8 mouse cellular contexts compared by ENCODE assay signal in genomic region chr13:52651383-52652252, GRCm38 (mm10).
DNase-seq lines count a peak whose midpoint lies in the region.

No protein-coding gene starts in this region.

- peak; percentile 52 to 93 for DNase-seq in frontal cortex, adult 2 months (ENCODE audit: extremely low spot score in 1 of 2, low spot score in 1 of 2)
- no peak for DNase-seq in frontal cortex, postnatal 14 days (ENCODE audit: low spot score in 2 of 2)
- peak; percentile 62 for DNase-seq in A20 (ENCODE audit: low read depth, low spot score)
- DNase-seq in adrenal gland, postnatal 25 days, result peak; percentile 35
- peak; percentile 63 for DNase-seq in fat pad, adult 2 months (ENCODE audit: extremely low read depth, low read depth, low spot score)
- DNase-seq in kidney, postnatal 10 days, result peak; percentile 59
- peak; percentile 83 for DNase-seq in lung, postnatal 36 days
- peak; percentile 19 for DNase-seq in testis, postnatal 14 days (ENCODE audit: low spot score)

Comparison
In these comparisons a context has a peak if more than half of its experiments do, and no peak if none do; other contexts are left out.
1. DNase-seq: peak in frontal cortex, adult 2 months (2 of 2), A20 (single experiment), adrenal gland, postnatal 25 days (single experiment), fat pad, adult 2 months (single experiment), kidney, postnatal 10 days (single experiment), lung, postnatal 36 days (single experiment) and testis, postnatal 14 days (single experiment); none in frontal cortex, postnatal 14 days (0 of 2).